Mouse (Mus musculus) c-Kit-negative CD71-positive TER-119-positive erythroid progenitor cells, embryonic 14.5 days (primary cell): ENCODE results near the gene Myo3b.

Source experiments
- DNase-seq: peaks from one replicate; pipeline ENCODE4 v3.0.0-alpha.2; 2013; ENCODE audit warnings: low read depth, low spot score

Myo3b gene

DNA sequence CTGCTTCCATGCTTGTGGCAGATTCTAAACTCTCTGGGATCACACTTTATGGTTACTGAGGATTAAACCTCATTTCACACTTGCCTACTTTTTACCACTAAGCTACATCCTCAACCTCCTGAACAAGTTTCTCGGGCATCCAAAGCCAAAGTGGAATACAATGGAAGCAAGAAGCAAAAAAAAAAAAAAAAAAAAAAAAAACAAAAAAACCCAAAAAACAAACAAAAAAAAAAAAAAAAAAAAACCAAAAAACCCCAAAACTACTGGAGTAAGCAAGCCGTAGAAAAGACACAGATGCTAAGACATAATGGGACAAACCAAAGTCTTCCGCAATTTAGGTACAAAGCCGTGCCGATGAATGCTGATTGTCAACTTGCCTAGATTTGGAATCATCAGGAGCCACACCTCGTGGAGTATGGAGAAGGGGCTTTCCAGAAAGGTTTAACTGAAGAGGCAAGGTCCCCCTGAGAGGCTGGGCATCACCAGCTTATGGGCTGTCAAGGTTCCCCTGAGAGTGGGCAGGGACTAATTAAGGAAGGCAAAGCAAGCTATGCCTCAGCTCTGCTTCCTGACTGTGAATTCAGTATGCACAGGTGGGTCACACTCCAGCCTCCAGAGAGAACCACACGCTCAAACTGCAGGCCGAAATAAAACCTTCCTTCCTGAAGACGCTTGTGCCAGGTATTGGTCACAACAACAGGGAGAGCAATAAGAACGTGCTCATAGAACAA lies 313.7 kb downstream of the Myo3b start:
- DNase-seq: no peak

DNA sequence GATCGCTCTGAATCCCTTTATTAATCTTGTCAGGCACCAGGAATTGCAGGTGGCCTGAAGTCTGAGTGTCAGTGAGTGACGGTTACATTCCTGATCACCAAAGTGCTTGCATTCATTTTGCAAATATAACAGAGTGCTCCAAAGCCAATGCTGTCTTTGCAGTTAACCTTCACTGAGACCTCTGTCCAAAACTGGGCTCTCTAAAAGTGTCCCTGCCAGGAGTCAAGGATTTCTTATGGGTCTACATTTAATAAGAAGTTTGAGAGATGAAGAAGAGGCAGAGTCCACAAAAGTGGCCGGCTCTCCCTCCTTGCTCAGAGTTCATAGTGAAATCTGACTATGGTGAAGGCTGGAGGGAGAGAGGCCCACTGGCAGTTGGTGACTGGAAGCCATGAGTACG lies 315.1 kb downstream of the Myo3b start:
- no peak for DNase-seq

DNA sequence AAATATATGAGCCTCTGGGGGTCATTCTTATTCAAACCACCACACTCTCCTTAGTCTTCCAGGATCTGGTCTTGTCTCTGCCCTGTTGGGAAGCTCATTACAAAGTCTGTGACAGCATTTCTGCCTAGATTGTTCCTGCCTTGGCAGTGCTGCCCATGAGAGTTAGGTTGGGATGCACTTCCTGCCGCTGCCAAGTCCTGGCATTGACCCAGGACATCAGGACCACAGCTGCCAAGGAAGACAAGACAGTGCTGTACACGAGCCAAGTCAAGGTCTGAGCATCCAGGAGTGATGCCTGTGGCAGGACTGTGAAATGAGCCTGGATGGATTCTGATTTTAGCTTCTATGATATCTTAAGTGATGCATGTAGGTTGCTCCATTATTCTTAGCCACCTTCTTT lies 316.1 kb downstream of the Myo3b start:
- no peak for DNase-seq

DNA sequence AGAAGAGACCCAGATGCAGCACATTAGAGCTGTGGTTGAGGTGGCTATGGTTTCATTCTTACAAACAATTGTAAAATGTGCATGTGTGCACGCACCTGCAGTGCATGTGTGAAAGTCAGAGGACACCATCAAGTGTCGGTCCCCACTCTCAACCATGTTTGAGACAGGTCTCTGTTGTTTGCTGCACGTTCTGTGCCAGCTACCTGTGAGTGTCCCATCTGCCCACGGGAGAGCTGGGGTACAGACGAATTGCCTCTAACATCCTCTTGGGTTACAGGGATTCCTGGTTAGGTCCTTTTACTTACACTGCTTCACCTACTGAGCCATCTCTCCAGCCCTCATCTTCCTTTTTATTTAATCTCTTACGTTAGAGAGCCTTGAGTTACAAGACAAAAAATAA lies 330.5 kb downstream of the Myo3b start:
- no peak for DNase-seq

DNA sequence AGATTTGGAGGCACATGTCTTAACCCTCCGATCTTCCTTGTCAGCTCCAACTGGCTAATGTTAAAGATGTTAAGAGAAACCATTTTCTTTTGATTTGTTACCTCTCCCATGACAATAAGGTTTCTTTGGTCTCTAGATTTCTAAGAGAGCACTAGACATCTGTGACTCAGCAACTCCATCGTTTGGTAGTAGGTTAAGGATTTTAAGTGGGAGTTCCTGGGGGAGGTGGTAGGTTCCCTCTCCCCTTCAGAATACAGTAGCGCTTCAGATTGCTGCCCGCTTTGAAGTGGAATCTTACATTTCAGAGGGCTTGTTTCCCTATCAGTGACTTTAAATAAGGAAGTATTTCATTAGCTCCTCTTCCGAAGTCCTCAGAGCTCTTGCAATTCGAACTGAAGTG lies 340.4 kb downstream of the Myo3b start:
- no peak for DNase-seq

DNA sequence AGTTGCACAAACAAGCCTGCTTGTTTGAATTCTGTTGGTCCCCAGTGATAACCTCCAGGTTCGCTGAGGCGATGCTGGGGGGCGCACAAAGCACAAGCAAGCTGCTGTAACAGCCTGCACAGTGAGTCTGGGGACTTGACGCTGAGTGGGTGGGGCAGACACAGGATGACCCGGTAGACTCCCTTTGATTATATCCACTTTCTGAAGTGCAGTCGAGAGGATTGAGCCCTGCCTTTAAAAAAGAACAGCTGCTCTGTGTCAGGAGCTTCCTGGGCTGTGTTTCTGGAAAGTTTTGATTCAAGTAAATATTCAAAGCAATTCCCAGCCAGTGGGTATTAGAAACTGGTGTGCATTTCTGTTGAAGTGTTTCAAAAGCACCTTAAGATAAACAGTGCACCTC lies 341.0 kb downstream of the Myo3b start:
- DNase-seq: no peak

DNA sequence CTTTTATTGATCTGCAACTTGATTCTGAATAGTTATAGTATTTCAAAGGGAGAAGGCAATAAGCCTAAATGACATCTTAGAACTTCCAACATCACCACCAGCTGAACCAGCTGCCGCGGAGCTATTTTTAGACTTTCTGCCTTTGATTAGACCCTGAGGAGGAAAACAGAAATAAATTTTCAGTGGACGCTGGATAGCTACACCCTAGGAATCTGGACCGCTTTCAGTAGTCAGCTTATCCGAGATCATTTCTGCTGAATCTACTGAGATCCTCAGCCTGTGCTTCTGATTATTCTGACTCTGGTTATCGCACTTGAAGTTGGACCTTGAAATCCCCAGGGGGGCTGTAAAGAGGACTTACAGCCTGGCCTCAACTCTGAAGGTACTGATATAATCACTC lies 349.7 kb downstream of the Myo3b start:
- no peak for DNase-seq

DNA sequence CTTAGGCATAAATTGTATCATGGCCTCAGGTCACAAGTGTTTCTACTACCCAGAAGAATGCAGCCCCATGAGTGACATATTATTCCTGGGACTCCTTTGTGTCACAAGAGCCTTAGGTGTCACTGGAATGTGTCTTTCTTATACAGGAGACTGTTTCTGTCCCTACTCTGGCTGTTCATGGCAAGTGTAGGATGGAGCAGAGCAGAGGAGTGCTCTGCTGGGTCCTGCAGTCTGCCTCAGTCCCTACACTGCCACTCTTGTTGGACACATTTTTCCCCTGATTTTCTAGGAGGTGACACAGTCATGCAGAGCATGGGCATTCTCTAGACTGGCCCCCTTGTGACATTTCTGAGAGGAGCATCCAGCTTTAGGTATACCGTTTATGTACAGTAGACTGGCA lies 350.2 kb downstream of the Myo3b start:
- DNase-seq: no peak

DNA sequence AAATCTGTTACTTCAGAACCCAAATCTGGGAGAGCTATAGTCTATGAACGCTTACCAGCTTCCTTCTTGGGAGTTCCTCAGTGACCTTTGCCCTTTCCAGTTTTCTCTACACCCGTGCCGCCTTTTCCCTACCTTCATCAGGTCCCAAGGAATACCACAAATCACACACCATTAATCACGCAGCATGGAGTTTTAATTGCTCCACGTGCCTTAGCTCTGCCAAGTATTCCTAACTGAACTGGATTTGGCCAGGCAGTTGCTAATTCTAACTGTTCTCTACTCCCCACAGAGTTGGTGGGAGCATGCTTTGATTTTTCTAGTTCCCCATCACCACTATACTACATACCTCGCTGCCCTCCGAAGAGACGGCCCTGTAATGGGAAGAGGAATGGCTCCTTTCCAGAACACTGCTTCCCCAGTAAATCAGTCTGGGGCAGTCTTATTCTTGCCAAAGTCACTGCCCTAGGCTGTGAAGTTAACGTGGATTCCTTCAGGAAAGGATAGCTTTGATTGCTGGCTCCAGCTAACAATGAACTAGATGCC lies 358.9 kb downstream of the Myo3b start:
- DNase-seq: no peak

DNA sequence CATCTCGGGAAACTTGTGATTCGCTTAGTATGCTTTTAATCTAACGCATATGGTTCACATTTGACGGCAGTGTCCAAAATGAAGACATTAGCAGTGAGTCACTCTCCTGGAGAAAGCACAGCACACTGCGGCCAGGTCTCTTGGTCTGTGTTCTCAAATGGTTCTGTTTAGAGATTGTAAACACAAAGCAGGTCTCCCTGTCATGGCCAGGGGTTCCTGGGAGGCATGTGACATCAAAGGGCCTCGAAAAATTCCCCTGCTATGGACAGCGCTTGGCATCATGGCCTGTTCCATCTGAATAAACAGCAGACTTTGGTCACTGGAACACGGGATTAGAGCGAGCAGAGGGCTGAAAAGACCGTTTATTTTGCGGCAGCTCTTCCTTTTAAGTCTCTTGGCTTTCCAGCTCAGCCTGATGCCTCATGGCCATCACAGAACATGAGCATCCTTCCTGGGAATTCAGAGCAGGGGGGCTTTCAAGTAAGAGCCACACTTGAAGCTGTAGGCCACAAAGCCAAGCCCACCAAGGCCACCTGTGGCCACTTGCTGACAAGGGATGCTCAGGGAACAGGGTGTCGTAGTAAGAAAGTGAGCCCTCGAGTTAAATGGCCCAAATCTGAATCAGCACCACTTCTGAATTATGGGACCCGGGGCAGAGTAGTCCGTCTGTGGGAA lies 360.7 kb downstream of the Myo3b start:
- DNase-seq: no peak

DNA sequence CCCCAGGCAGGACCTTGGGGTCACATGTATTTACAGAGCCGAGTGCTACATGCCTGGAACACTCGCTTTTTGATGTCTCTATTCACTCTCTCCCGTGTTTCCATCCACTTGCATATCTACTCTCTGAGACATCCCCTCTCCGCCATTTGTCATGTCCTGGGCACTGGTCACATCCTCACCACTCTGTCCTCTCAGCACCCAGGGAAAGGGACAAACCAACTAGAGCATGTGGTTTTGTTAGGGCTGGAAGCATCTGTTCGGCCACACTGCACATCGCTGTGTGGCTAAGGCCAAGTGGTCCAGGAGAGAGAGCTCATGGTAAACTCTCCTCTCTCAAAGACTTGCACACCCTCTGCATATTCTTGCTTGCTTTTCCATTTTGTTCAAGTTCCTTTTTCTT lies 361.4 kb downstream of the Myo3b start:
- DNase-seq: no peak

DNA sequence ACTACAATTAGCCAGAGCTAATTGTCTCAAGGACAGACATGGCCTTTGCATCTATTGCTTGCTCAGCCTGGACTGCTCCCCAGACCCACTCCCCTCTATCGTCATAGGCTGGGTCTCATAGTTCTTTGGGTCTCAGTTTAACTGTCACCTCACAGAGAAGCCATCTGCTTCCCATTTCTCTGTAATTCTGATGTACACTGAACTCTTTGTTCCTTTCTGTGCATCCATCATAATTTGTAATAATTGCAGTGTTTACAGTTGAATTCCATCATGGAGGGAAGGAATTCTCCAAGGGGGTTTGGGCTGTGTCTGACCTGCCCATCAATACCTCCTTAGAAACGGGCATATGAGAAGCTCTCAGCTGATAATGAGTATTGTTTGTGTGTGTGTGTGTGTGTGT lies 365.4 kb downstream of the Myo3b start:
- DNase-seq: no peak

DNA sequence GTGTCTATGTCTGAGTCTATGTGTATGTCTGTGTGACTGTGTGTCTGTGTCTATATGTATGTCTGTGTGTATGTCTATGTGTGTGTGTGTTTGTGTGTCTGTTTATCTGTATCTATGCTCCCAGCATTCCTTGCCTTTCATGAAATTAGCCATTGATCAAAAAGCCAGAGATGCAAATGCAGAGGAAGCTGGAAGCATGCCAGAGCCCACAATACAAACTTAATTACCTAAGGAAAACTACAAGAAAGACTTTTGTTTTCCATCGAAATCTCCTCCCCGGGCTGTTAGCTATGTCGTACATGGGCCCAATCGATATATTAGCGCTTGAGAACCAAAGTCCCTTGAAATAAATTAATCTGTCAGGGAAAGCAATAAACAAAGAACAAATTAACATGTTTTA lies 367.9 kb downstream of the Myo3b start:
- no peak for DNase-seq

DNA sequence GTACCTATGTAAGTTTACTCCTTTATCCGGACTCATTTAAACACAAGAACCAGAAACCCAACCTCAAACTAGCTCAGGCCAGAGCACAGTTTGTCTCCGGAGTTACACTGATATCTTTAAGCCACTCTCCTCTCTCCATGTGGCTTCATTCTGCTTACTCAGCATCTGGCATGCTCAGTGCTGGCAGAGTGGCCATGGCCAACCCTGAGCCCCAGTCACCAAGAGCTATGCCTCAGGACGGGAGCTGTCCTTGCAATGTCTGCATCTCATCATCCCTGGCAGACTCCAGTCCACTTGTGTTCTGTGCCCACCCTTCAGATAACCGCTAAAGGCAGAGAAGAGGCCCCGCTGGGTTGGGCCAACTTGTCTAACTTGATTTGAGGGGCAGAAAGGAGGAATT lies 368.8 kb downstream of the Myo3b start:
- DNase-seq: no peak

DNA sequence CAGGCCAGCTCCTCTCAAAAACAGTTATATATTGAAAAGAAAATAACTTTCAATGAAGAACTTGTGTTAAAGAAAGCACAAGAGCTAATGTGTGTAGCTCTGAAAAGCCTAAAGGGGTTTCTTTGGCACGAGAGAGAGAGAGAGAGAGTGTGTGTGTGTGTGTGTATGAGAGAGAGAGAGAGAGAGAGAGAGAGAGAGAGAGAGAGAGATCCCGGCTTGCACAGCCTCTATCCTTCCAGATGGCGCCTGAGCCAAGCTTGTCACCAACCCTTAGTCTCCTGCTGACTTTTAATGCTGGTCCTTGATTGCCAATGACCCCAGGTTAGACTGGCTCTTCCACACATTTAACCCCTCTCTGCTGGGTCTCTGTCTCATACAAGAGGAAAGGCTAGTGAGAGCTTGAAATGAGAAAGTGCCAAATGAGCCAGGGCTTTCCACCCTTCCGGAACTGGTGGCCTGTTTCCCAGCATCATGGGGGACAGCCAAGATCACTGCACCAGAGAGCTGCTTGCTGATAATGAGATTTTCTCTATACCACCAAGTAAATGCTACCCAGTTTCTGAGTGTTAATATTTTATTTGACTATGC lies 371.5 kb downstream of the Myo3b start:
- no peak for DNase-seq

DNA sequence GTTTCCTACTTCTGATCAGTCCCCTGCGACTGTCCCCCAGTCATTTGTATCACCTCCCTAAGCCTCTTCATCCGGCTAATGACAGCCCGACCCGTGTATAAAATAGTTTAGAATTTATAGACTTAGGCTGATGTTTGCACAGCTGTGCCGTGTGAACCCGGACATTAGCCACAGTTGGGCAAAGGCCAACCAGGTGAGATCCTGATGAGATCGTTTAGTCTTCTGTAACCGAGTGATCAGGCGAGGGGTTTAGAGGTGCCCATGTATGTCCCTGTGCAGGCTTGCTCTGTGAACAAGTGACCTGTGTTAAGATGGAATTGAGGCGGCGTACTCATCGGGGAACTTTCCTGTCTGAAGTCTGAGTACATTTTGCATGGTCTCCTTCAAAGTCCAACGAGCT lies 373.4 kb downstream of the Myo3b start:
- no peak for DNase-seq

DNA sequence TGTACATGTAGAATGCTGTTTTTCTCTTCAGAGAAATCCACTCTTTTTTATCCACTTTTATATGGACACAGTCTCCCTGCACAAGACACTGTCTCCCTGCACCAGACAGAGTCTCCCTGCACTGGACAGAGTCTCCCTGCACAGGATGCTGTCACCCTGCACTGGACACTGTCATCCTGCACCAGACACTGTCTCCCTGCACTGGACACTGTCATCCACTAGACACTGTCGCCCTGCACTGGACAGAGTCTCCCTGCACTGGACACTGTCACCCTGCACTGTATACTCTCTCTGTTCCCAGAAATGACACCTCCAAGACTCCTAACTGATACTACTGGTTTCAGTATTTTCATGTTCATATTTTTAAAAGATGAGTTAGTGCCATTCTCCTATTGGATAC lies 375.5 kb downstream of the Myo3b start:
- DNase-seq: no peak

DNA sequence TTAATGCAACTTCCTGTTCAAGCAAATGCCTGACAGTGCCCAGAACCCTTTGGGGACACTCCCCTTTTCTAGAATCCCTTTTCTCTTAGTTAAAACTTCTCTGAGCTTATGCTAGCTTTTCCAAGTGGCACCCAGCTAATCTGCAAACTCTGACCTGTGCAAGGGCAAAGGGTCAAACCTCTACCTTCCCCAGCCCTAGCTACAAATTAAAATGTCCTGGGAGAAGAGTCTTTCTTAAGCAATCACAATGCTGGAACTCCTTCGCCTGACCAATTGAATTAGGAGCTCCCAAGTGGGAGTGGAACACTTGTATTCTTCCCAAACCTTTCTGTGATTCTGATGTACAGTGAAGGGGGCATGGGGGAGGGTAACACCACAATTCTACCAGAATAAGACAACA lies 376.6 kb downstream of the Myo3b start:
- DNase-seq: no peak

DNA sequence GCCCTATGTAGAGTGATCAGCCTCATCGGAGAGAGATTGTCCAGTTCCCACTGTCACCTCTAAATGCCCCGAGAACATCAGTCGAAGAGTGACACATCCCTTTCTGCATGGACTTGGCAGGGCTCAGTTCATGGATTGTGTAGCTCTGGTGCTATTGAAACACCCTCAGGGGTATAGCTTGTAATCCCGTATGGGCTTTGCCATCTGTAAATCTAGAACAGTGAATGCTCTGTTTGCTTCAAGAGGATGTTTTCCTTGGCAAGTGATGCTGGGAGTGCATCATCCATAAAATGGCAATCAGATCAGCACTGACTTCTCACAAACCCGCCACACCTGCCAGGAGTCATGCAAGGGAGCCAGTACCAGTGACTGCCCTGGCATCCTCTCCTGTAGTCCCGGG lies 380.4 kb downstream of the Myo3b start:
- no peak for DNase-seq

DNA sequence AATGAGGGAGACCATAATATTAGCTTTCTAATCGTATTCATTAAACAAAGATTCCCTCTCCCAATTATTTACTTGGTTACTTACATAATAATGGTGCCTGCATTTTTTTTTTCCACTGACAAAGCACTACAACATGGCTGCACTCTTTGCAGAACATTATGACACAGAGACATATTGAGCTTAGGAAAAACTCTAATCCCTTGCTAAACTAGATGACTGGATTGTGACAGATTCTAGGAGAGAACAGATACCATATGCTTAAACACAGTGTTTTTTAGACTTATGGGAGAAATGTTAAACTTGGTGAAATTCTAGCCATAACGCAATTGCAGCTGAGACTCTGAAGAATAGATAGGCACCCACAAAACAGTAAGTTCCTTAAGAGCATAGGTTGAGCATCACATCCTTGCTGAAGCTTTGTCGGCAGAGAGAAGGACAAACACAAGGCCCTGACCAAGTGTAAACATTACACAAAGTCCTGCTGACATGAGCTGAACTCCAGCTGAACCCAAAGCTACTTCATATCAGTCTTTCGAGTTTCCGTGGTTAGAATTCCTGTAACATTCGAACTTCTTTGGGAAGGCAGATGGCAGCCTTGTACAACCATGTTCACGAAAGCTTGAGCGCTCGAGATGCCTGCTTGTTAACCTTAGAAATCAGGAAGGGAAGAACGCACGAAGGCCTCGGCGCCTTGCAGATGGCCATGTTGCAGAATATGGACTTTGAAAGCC lies 382.4 kb downstream of the Myo3b start:
- no peak for DNase-seq

DNA sequence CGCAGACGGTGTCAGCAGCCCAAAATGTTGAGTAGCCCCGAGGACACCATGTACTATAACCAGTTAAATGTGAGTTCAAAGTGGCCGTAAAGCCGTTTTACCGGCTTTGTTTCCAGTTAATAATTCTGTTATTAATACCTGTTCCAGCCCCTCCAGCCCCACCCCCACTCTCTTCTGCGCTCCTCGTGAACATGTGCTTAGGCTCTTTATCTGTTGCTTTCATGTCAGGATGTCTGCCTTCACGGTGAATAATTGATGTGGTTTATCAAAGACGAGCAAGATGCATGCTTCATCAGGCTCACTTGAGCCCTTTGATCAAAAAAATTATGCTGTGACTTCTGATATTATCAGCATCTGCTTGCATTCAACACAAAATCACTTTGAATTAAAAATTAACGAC lies 386.7 kb downstream of the Myo3b start:
- no peak for DNase-seq

DNA sequence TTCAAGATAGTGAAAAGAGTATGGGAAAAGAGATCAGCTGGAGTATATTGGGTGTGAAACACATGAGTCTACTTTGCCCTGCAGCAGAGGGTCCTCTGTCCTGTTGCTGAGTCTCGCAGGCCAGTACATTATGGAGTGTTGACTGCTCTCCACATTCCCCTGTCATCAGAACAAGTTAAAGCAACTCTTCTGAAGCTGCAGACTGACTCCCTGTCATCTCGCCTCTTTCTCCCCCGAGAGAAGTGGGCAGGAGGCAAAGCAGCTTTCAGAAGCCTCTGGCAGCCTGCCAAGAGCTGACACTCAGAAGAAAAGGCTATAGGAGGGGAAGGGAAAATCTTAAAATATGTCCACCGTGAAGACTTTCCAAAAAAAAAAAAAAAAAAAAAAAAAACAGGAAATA lies 404.1 kb downstream of the Myo3b start:
- DNase-seq: no peak
